Mouse (Mus musculus) retina, postnatal 7 days (tissue): ENCODE data around the gene Aadacl4.
"Not testable (repeated sequence)": the region's sequence is repeated elsewhere in the genome, so short reads cannot be mapped to it uniquely, and the experiment has no call there.

Experiments used
- DNase-seq: peaks from one replicate; pipeline ENCODE4 v3.0.0-alpha.2; 2012; ENCODE audit warnings: low read depth, low spot score

Aadacl4 gene

GRCm38 (mm10) chr4:144613407-144613806 is at the start of gene Aadacl4:
Gene Aadacl4, plus strand, starts transcription at chr4:144613707.
- no peak for DNase-seq

- DNase-seq = no peak
These were observed 48.5 kb upstream of the Aadacl4 start, which contains the start of gene Gm13124 for GRCm38 (mm10) chr4:144565034-144565433. Gene Gm13124, minus strand, starts transcription at chr4:144565134.

- no peak for DNase-seq
These were observed 45.8 kb upstream of the Aadacl4 start for GRCm38 (mm10) chr4:144567752-144568151.

GRCm38 (mm10) chr4:144586207-144586606 is 27.3 kb upstream of the Aadacl4 start:
- not testable (repeated sequence) for DNase-seq

GRCm38 (mm10) chr4:144592790-144593189 is 20.7 kb upstream of the Aadacl4 start:
- no peak for DNase-seq

- no peak for DNase-seq
These were observed 1.1 kb downstream of the Aadacl4 start for GRCm38 (mm10) chr4:144614586-144614985.

- DNase-seq = no peak
These were observed 24.8 kb downstream of the Aadacl4 start for GRCm38 (mm10) chr4:144638263-144638662.
